Mouse (Mus musculus): ENCODE measurements around the gene Il10ra. TPM values are rescaled to one million over a fixed set of nuclear protein-coding genes. Genes with fewer than 3 reads are reported as not detected.

Il10ra gene
- polyA plus RNA-seq (2012; ENCODE audit: insufficient read depth, insufficient read length, low replicate concordance, missing spikeins), result not detected in 2 replicates

GRCm38 (mm10) chr9:45268597-45269325, at the start of gene Il10ra:
TSS of gene Il10ra (minus strand) at chr9:45269149.
- Histone ChIP-seq H3K27ac (ENCODE audit: insufficient read depth, low read depth, low read length) (no peak within 1 kb of the TSS), H3K4me3 (ENCODE audit: insufficient read depth, low read depth, low read length) (peak within 1 kb of the TSS; percentile 42), H3K4me1 (ENCODE audit: control insufficient read depth, insufficient read depth, low read length) (peaks cover 7% of the 10 kb centered on the region)
- 6% methylated on average over 36 of the region's 36 CpGs for WGBS
- TF ChIP-seq CTCF (IDR thresholded peaks at IDR 0.05; ENCODE audit: insufficient read depth, low read depth, low read length) (no peak), POLR2A (IDR thresholded peaks at IDR 0.05; ENCODE audit: insufficient read depth, low read depth, low read length) (no peak)

DNA sequence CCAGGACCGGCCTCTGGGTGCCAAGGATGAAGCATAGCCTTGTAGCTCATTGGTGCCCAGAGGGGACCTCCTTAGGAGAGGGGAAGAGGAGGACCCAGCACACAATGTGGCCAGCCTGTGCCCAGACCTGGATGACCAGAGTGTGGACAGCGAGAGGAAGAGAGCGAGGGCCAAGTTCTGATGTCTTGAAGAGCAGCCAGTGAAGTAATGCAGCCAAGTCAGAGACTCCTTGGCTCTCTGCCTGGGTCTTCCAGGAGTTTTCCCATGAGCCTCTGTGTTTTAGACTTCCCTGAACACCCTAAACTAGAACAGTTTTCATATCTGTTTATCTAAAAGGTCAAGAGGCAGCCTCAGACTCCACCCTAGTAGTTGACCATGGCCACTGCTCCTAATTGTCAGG, 48.7 kb upstream of the Il10ra start:
- H3K27ac ChIP-seq (ENCODE audit: insufficient read depth, low read depth, low read length), result no peak overlapping the region
- WGBS, result 57% methylated on average over 3 of the region's 3 CpGs
- peaks cover 11% of the 10 kb centered on the region for H3K4me1 ChIP-seq (ENCODE audit: control insufficient read depth, insufficient read depth, low read length)
- H3K4me3 ChIP-seq (ENCODE audit: insufficient read depth, low read depth, low read length), result no peak overlapping the region
- no peak for TF ChIP-seq POLR2A (IDR thresholded peaks at IDR 0.05; ENCODE audit: insufficient read depth, low read depth, low read length)

- no peak overlapping the region for H3K4me3 ChIP-seq (ENCODE audit: insufficient read depth, low read depth, low read length)
- WGBS, result 84% methylated on average over 3 of the region's 3 CpGs
- no peak overlapping the region for H3K27ac ChIP-seq (ENCODE audit: insufficient read depth, low read depth, low read length)
- no peak for TF ChIP-seq CTCF (IDR thresholded peaks at IDR 0.05; ENCODE audit: insufficient read depth, low read depth, low read length)
- TF ChIP-seq POLR2A (IDR thresholded peaks at IDR 0.05; ENCODE audit: insufficient read depth, low read depth, low read length), result no peak
- 0 out of 2 replicates have a peak, but pooled peaks cover 5% of the 10 kb centered on the region for H3K4me1 ChIP-seq (ENCODE audit: control insufficient read depth, insufficient read depth, low read length)
Observed at GRCm38 (mm10) chr9:45313913-45314312, 45.0 kb upstream of the Il10ra start.

GRCm38 (mm10) chr9:45311858-45312257, 42.9 kb upstream of the Il10ra start:
- Histone ChIP-seq H3K27ac (ENCODE audit: insufficient read depth, low read depth, low read length) (no peak overlapping the region), H3K4me3 (ENCODE audit: insufficient read depth, low read depth, low read length) (no peak overlapping the region), H3K4me1 (ENCODE audit: control insufficient read depth, insufficient read depth, low read length) (no peaks in the 10 kb centered on the region)
- 87% methylated on average over 6 of the region's 6 CpGs for WGBS
- TF ChIP-seq CTCF (IDR thresholded peaks at IDR 0.05; ENCODE audit: insufficient read depth, low read depth, low read length) (no peak), POLR2A (IDR thresholded peaks at IDR 0.05; ENCODE audit: insufficient read depth, low read depth, low read length) (no peak)

- Histone ChIP-seq H3K27ac (ENCODE audit: insufficient read depth, low read depth, low read length) (no peak overlapping the region), H3K4me3 (ENCODE audit: insufficient read depth, low read depth, low read length) (no peak overlapping the region), H3K4me1 (ENCODE audit: control insufficient read depth, insufficient read depth, low read length) (no peaks in the 10 kb centered on the region)
- TF ChIP-seq CTCF (IDR thresholded peaks at IDR 0.05; ENCODE audit: insufficient read depth, low read depth, low read length) (no peak), POLR2A (IDR thresholded peaks at IDR 0.05; ENCODE audit: insufficient read depth, low read depth, low read length) (no peak)
- WGBS, result 85% methylated on average over 5 of the region's 5 CpGs
Observed at GRCm38 (mm10) chr9:45308521-45308920, 39.6 kb upstream of the Il10ra start.

DNA sequence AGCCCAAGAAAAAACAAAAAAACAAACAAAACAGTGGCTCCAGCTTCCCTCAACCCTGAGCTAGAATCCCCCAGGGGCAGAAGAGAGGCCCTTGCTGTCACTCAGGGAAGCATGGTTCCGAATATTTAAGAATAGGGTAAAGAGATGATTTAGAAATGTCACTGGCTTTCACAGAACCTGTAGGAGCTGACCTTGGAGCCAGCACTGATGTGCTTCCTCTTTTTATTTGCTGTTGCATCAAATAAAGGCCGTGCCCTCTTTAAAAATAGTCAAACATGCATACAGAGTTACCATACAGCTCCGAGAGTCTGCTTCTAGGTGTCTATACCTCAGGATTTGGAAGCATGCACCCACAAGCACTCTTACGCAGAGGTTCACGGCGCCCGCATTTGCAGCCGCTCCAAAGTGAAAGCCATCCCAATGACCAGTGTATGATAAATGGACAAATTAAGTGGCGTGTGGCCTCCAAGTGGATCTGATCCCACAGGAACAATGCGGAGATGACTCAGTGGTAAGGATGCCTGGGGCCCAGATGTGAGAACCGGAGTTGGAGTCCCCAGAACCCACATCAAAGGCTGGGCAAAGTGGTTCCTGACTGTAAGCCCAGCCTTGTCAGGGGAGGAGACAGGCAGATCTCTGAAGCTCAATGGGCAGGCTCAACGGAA, 37.9 kb upstream of the Il10ra start:
- no peak for TF ChIP-seq POLR2A (IDR thresholded peaks at IDR 0.05; ENCODE audit: insufficient read depth, low read depth, low read length)
- TF ChIP-seq CTCF (IDR thresholded peaks at IDR 0.05; ENCODE audit: insufficient read depth, low read depth, low read length), result no peak
- 92% methylated on average over 12 of the region's 12 CpGs for WGBS
- Histone ChIP-seq H3K4me3 (ENCODE audit: insufficient read depth, low read depth, low read length) (no peak overlapping the region), H3K4me1 (ENCODE audit: control insufficient read depth, insufficient read depth, low read length) (no peaks in the 10 kb centered on the region), H3K27ac (ENCODE audit: insufficient read depth, low read depth, low read length) (no peak overlapping the region)

DNA sequence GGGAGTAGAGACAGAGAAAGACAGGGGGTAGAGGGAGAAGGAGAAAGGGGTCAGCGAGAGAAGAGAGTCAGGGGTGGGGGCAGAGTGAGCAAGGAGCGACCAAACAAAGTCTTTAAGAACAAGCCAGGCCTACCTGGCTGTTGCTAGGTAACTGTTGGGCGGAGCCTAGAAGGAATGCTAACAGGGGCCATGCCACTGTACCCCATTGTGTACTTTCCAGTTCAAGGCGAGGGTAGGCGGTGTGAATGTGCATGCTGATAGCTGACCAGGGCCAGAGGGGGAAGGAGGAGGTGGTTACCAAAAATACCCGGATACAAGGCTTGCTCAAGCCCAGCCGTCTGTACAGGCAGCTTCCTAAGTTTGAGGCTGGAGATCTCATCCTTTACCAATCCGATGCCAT, 32.8 kb upstream of the Il10ra start:
- 92% methylated on average over 8 of the region's 8 CpGs for WGBS
- no peak overlapping the region for H3K4me3 ChIP-seq (ENCODE audit: insufficient read depth, low read depth, low read length)
- TF ChIP-seq POLR2A (IDR thresholded peaks at IDR 0.05; ENCODE audit: insufficient read depth, low read depth, low read length) (no peak), CTCF (IDR thresholded peaks at IDR 0.05; ENCODE audit: insufficient read depth, low read depth, low read length) (no peak)
- no peak overlapping the region for H3K27ac ChIP-seq (ENCODE audit: insufficient read depth, low read depth, low read length)
- peaks cover 3% of the 10 kb centered on the region; the same call in 1 of the 2 replicates for H3K4me1 ChIP-seq (ENCODE audit: control insufficient read depth, insufficient read depth, low read length)

GRCm38 (mm10) chr9:45300422-45301104, 31.6 kb upstream of the Il10ra start:
- peak overlapping the region; percentile 42 for H3K4me3 ChIP-seq (ENCODE audit: insufficient read depth, low read depth, low read length)
- peaks cover 3% of the 10 kb centered on the region; the same call in 1 of the 2 replicates for H3K4me1 ChIP-seq (ENCODE audit: control insufficient read depth, insufficient read depth, low read length)
- peak; percentile 28; the same call in 1 of the 2 replicates for TF ChIP-seq POLR2A (IDR thresholded peaks at IDR 0.05; ENCODE audit: insufficient read depth, low read depth, low read length)
- peak; percentile 82 for TF ChIP-seq CTCF (IDR thresholded peaks at IDR 0.05; ENCODE audit: insufficient read depth, low read depth, low read length)
- H3K27ac ChIP-seq (ENCODE audit: insufficient read depth, low read depth, low read length), result peak overlapping the region; percentile 50
- WGBS, result 5% methylated on average over 20 of the region's 20 CpGs

Measured in olfactory bulb, adult 2 months (tissue).